Mouse (Mus musculus) G1E (cell line): ENCODE results near the gene Itk.

Experiments
- CTCF ChIP-seq: IDR thresholded peaks from 2 replicates; pipeline ENCODE4 v1.5.1; 2012; ENCODE audit warnings: low read depth, low read length, inconsistent platforms, mixed read lengths
- GATA1 ChIP-seq: IDR thresholded peaks from 2 replicates; pipeline ENCODE4 v1.6.1; 2012; ENCODE audit warnings: borderline replicate concordance, low read length, inconsistent platforms, mixed read lengths
- POLR2AphosphoS5 ChIP-seq: IDR thresholded peaks from 2 replicates; pipeline ENCODE4 v1.6.1; 2012; ENCODE audit warnings: low read depth, low read length, inconsistent platforms; ENCODE audit not compliant: insufficient replicate concordance
- TAL1 ChIP-seq: conservative IDR thresholded peaks from 2 replicates; pipeline ENCODE4 v1.6.1; 2012; ENCODE audit warnings: low read depth, low read length, inconsistent platforms, mixed read lengths

DNA sequence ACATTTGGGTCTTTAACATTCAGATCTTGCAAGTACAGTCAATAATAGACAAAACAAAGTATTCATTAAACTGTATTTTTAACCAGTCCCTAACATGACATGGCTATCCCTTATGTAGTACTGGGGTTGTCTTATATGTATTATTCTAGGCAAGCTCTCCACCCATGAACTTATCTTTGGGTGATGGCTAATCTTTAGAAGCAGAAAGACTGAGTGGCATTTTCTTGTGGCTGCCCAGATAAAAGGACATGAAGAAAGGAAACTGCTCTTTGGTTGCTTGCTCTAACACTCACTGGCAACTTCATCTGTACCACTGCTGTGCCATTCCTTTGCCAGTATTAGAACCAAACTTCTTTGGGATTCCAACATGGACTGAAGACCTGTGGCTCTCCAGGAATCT lies 46.0 kb upstream of the Itk start:
- TF ChIP-seq CTCF (no peak), TAL1 (no peak), GATA1 (no peak), POLR2AphosphoS5 (no peak)
